Mouse (Mus musculus): ENCODE measurements around the gene Prelp. TPM values are rescaled to one million over a fixed set of nuclear protein-coding genes. Genes with fewer than 3 reads are reported as not detected.

Prelp gene
- polyA plus RNA-seq, 1 experiment: 8.2 TPM

DNA sequence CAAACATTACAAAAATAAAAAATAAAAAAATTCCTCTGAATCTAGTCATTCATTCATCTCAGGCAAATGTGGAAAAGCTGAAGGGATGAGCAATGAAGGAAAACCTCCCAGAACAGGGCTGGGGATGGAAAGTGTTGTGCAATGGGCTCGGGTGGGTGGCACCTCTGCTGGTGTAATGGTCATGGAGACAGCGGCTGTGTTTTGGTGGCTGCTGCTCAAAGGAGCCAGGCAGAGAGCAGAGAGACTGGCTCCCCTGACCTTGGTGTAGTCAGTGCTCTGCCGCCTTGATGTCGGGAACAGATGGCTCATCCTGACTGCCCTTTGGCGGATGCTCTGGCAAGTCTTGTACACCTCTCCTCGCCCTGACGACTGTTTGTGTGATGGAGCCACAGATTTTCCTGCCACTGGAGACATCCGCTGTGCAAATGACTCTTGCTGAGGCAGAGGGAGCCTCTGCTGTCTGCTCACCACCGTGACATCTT lies 32.1 kb upstream of the Prelp start:
- TF ChIP-seq POLR2A (IDR thresholded peaks at IDR 0.05; ENCODE audit: borderline replicate concordance, extremely low read depth, insufficient read depth, insufficient read length, poor library complexity, severe bottlenecking): no peak
- TF ChIP-seq CTCF (IDR thresholded peaks at IDR 0.05; ENCODE audit: borderline replicate concordance, extremely low read depth, insufficient read depth, insufficient read length): no peak
- peak; percentile 44 for DNase-seq (ENCODE audit: low read depth)

DNA sequence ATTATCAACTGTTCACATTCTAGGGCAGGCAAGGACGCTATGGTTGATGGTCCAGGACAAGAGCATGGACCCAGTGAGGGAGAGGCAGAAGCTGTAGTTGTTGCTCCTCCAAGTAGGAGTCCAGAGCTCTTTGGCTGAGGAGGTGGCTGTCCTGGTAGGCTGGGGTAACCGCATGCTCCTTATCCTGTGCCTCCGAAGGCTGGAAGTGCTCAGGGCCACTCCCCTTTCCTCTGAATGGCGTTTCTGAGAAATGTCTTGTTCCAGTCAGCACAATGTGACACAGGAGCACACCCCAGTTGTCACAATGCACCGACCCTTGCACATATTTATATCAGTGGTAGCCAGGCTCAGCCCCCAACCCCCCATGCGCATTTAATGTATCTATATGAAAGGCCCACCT lies 30.4 kb upstream of the Prelp start:
- DNase-seq (ENCODE audit: low read depth): no peak
- TF ChIP-seq CTCF (IDR thresholded peaks at IDR 0.05; ENCODE audit: borderline replicate concordance, extremely low read depth, insufficient read depth, insufficient read length) (no peak), POLR2A (IDR thresholded peaks at IDR 0.05; ENCODE audit: borderline replicate concordance, extremely low read depth, insufficient read depth, insufficient read length, poor library complexity, severe bottlenecking) (no peak)

DNA sequence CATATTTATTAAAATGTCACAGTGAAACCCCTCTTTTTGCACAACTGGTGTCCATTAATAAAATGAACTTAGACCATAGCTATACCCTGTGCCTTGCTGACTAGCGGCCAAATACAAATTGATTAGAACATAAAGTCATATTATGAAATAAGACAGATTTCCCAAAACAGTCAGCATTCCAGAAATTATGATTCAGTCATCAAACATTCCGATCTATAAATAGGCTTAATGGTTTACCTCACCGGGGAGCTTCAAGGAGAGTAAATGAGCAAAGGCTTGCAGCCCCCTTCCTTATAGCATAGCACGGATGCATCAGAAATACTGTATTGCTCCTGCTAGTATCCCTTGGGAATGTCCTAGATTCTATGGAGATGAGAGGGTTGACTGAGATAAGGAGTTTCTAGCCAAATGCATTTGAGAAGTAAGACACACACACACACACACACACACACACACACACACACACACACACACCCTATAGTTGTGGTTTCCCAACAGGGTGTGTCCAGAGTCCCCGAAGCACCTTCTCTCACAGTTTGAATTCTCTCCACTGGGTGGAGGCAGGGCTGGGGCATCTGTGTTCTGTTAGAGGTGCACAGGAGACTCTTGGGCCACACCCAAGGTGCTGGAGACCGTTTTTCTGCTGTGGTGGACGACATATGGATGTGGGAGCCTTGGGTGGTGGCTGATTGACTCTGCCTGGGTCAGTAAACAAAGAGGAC lies 29.0 kb upstream of the Prelp start:
- DNase-seq (ENCODE audit: low read depth): no peak
- no peak for TF ChIP-seq POLR2A (IDR thresholded peaks at IDR 0.05; ENCODE audit: borderline replicate concordance, extremely low read depth, insufficient read depth, insufficient read length, poor library complexity, severe bottlenecking)

DNA sequence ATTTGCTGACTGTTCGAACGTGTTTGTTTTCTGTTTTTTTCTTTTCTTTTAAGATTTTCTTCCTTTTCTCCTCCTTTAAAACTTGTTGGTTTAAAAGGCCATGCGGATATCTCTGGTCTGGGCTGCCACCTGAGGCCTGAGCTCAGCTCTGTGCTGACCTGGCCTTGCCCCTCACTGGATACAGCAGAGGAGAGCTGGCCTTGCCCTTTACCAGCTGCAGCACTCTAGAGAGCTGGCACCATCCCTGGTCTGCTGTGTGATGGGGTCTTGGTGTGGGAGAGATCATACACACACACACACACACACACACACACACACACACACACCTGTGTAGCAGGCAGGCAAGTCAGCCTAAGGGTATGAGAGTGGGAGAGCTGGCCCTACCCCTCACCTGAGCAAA lies 23.9 kb upstream of the Prelp start:
- DNase-seq (ENCODE audit: low read depth): no peak
- TF ChIP-seq POLR2A (IDR thresholded peaks at IDR 0.05; ENCODE audit: borderline replicate concordance, extremely low read depth, insufficient read depth, insufficient read length, poor library complexity, severe bottlenecking) (no peak), CTCF (IDR thresholded peaks at IDR 0.05; ENCODE audit: borderline replicate concordance, extremely low read depth, insufficient read depth, insufficient read length) (no peak)

DNA sequence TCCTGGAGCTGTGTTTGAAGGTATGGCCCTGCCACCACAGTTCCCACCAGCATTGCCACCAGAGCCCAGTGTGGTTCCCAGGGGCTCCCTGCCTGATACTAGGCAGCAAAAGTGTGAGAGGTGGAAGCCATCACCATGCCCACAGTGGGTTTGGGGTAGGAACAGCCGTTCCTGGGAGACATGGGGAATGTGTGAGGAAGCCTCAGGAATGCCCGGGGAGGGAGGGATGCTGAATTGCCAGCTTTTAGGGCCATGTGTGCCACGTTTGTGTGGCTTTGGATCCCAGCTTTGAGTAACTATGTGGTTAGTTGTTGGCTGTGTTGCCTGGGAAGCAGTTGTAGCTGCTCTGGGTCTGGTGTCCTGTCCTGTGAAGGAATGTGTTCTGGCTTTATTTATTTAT lies 20.7 kb upstream of the Prelp start:
- TF ChIP-seq POLR2A (IDR thresholded peaks at IDR 0.05; ENCODE audit: borderline replicate concordance, extremely low read depth, insufficient read depth, insufficient read length, poor library complexity, severe bottlenecking) (no peak), CTCF (IDR thresholded peaks at IDR 0.05; ENCODE audit: borderline replicate concordance, extremely low read depth, insufficient read depth, insufficient read length) (no peak)
- DNase-seq (ENCODE audit: low read depth): no peak

DNA sequence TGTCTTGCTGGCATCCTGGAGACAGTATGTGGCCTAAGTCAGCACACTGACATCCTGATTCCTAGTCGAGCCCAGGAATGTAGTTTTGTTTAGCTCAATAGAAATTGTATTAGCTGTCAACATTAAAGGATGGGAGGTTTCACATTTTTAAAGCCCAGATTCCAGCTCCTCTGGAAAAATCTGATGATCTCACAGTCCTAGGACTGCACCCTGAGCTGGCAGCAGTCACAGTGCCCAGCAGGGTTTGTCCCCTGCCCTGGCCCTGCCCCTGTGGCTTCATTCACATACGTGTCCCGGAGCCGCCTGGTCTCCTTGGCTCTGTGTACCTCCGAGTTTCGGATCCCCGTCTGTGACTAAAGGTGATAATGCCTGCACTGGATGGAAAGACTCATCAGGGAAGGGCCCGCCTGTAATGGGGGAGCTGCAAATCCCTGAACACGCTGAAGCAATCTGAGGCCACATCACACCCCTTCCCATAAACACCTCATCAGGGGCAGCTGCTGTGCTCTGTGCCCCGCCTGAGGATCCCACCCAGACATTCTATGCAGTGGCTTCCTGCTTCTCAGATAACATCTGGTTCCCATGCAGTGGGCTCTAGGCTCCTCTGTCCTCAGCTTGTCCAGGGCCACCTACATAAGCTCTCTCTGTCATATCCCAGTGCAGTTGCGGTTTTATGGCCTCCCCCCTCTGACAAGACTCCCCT lies 20.1 kb upstream of the Prelp start:
- DNase-seq (ENCODE audit: low read depth): no peak
- TF ChIP-seq POLR2A (IDR thresholded peaks at IDR 0.05; ENCODE audit: borderline replicate concordance, extremely low read depth, insufficient read depth, insufficient read length, poor library complexity, severe bottlenecking) (no peak), CTCF (IDR thresholded peaks at IDR 0.05; ENCODE audit: borderline replicate concordance, extremely low read depth, insufficient read depth, insufficient read length) (no peak)

DNA sequence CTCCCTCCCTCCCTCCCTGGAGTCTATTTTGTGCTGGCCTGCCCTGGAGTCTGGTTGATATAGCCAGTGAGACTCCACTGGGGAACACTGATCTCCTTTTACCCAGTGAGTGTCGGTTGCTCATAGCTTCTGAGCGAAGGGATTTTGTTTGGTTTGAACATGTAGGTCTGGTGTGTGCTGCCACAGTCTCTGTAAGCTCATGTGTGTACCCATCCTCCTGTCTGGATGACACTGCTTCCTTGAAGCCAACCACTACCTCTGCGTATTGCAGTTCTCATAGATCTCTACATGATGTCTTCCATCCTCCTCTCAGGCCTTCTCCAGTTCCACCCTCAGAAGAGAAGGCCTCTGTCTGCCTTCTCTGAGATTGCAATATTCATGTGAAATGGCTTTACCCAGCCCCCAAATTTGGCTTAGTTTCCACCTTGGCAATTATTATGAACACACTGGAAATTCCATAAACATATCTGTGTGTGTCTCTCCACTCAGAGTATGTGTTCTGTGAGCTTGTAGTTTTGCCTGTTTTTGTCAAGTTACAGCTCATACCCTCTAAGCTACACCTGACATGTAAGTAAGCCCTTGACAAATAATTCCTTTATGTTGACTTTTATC lies 19.4 kb upstream of the Prelp start:
- TF ChIP-seq CTCF (IDR thresholded peaks at IDR 0.05; ENCODE audit: borderline replicate concordance, extremely low read depth, insufficient read depth, insufficient read length) (no peak), POLR2A (IDR thresholded peaks at IDR 0.05; ENCODE audit: borderline replicate concordance, extremely low read depth, insufficient read depth, insufficient read length, poor library complexity, severe bottlenecking) (no peak)

DNA sequence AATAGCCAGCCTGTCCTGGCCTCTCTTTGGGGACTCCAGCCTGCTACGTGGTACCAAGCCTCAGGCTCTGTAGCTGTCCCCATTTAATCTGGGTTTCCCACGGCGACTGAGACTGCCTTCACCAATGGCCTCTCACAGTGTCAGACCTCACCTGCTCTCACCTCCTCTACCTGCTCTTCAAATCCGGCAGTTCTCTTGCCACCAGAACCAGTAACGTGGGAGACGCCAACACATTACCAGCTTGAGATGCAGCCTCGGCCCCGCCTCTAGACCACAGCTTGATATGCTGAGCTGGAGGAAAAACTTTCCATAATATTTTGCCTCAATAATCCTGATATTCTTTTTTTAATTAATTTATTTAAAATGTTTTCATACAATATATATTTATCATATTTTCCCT lies 18.5 kb upstream of the Prelp start:
- no peak for TF ChIP-seq POLR2A (IDR thresholded peaks at IDR 0.05; ENCODE audit: borderline replicate concordance, extremely low read depth, insufficient read depth, insufficient read length, poor library complexity, severe bottlenecking)
- TF ChIP-seq CTCF (IDR thresholded peaks at IDR 0.05; ENCODE audit: borderline replicate concordance, extremely low read depth, insufficient read depth, insufficient read length): no peak
- no peak for DNase-seq (ENCODE audit: low read depth)

More for the DNA sequence above, 19.4 kb upstream of the Prelp start:
- no peak for DNase-seq (ENCODE audit: low read depth)

DNA sequence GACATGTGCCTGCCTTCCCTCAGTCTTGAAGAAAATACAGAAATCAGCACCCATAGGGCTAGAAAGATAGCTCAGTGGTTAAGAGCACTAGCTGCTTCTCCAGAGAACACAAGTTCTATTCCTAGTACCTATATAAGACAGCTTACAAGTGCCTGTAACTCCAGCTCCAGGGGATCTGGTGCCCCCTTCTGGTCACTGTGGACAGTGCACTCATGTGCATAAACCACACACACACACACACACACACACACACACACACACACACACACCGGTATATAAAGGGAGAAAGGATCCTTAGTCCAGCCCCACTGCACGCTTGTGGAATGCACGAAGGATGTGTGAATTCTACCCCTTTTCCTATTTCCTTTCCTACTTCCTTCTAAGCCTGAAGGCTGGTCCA lies 15.0 kb upstream of the Prelp start:
- no peak for DNase-seq (ENCODE audit: low read depth)
- no peak for TF ChIP-seq POLR2A (IDR thresholded peaks at IDR 0.05; ENCODE audit: borderline replicate concordance, extremely low read depth, insufficient read depth, insufficient read length, poor library complexity, severe bottlenecking)
- peak; percentile 13; the same call in 1 of the 2 replicates for TF ChIP-seq CTCF (IDR thresholded peaks at IDR 0.05; ENCODE audit: borderline replicate concordance, extremely low read depth, insufficient read depth, insufficient read length)

DNA sequence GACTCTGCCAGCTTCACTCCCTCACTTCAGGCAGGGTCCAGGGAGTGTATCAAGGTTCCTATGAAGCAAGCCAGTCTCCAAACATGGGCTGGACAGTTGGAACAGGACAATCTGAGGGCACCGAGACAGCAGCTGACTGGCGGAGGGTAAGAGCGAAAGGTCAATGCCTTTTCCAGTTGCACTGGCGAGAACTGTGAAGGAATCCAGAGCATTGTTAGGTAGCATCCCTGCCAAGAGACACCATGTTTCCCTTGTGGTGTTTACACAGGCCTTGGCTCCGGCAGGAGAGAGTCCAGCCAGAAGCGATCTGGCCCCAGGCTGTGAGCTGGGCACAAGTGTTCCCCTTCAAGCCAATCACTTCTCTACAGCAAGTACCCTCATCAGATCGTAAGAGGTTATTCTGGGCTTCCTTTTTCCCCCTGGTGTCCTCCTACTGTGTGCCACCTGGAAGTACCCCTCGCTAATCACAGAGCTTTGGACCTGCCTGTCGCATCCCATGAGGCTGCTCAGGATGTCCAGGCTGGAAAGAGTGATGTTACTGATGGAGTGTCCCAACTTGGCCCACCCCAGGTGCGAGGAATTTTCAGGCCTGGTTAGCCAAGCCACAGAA lies 13.2 kb upstream of the Prelp start:
- TF ChIP-seq CTCF (IDR thresholded peaks at IDR 0.05; ENCODE audit: borderline replicate concordance, extremely low read depth, insufficient read depth, insufficient read length) (no peak), POLR2A (IDR thresholded peaks at IDR 0.05; ENCODE audit: borderline replicate concordance, extremely low read depth, insufficient read depth, insufficient read length, poor library complexity, severe bottlenecking) (no peak)
- no peak for DNase-seq (ENCODE audit: low read depth)

Data from brain, embryonic 14.5 days (tissue).